Mouse (Mus musculus): ENCODE data around the gene Snap23. TPM values are rescaled to one million over a fixed set of nuclear protein-coding genes. Genes with fewer than 3 reads are reported as not detected.
"Not testable (repeated sequence)": the region's sequence is repeated elsewhere in the genome, so short reads cannot be mapped to it uniquely, and the experiment has no call there.

Gene Snap23
- polyA plus RNA-seq, 1 experiment from 2014 or later: 52.2 TPM

DNA sequence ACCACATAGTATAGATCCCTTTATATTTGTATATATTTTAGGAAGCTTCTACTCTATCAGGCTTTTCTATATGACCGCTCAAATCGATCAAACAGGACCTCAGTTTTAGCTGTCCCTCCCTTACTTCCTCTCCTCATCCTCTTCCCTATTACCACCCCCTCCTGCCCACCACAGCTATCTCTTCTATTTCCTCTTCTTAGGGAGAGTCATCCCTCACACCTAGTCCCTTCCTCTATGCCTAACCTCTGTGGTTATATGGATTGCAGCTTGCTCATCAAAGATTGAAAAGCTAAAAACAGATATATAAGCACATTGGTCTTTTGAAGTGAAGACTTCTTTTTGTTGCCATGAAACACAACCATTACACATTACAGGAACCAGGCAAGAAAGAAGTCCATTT is 22.7 kb upstream of the Snap23 start:
- H3K4me2 ChIP-seq (ENCODE audit: low read length): no peak overlapping the region
- no peak overlapping the region for H3K27ac ChIP-seq (replicated peaks in 1 of 2; ENCODE audit: control insufficient read depth in 1 of 2, insufficient read depth in 1 of 2, low read depth in 2 of 2, low read length in 2 of 2)
- no peak overlapping the region for H3K4me3 ChIP-seq (ENCODE audit: control insufficient read depth in 1 of 2, insufficient read depth in 1 of 2, low read depth in 1 of 2, low read length in 2 of 2)
- no peaks in the 10 kb centered on the region for H3K27me3 ChIP-seq (ENCODE audit: control insufficient read depth, insufficient read depth, low read length)
- WGBS: 91% methylated on average over 2 of the region's 2 CpGs
- ATAC-seq (ENCODE audit: insufficient number of reproducible peaks, insufficient read depth, low FRiP score, low read depth): no peak
- no peak overlapping the region for H3K9ac ChIP-seq (ENCODE audit: low read length)
- H3K4me1 ChIP-seq (ENCODE audit: control insufficient read depth in 2 of 2, insufficient read depth in 2 of 2, low read length in 2 of 2): peaks cover 2 to 10% of the 10 kb centered on the region in 2 experiments; a peak in 3 of 4 replicates
- peaks cover 44% of the 10 kb centered on the region for H3K36me3 ChIP-seq (ENCODE audit: control insufficient read depth, insufficient read depth, low read length)
- H3K9me3 ChIP-seq (ENCODE audit: control insufficient read depth, low read length): no peaks in the 10 kb centered on the region

DNA sequence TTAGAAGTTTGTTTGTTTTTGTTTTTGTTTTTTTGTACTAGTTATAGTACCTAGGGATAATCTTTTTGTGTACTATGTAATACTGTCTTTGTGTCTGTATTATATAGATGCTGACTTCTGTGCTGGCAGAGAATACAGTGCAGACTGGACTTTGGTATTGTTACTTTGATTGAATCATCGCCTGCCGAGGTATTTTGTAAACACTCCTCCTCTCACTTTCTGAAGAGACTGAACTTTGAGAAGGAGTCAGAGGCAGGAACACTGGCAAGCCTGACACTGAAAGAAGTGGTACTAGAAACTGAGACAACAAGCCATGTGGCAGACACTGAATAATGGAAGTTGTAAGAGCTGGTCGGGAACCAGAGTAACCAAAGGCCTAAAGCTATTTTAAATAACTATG is 10.6 kb upstream of the Snap23 start:
- peaks cover 44% of the 10 kb centered on the region for H3K36me3 ChIP-seq (ENCODE audit: control insufficient read depth, insufficient read depth, low read length)
- no peak for ATAC-seq (ENCODE audit: insufficient number of reproducible peaks, insufficient read depth, low FRiP score, low read depth)
- WGBS: 72% methylated on average over 3 of the region's 3 CpGs

DNA sequence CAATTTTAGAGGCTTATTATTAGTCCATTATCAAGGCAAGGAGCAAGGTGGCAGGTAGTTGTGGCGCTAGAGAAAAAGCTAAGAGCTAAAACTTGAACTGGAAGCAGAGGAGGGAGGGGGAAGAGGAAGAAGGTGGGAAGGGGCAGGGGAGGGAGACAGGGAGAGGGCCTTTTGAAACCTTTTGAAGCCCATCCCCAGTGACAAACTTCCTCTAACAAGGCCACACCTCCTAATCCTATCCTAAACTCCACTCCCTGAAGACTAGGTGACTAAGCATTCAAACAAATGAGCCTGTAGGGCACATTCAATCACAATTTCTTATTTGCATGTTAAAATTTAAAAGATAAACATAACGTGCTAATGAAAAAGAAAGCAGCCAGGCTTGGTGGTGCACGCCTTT is 8.7 kb upstream of the Snap23 start:
- H3K4me3 ChIP-seq (ENCODE audit: control insufficient read depth in 1 of 2, insufficient read depth in 1 of 2, low read depth in 1 of 2, low read length in 2 of 2): no peak overlapping the region
- ATAC-seq (ENCODE audit: insufficient number of reproducible peaks, insufficient read depth, low FRiP score, low read depth): no peak
- 82% methylated on average over 3 of the region's 3 CpGs for WGBS
- no peaks in the 10 kb centered on the region for H3K27me3 ChIP-seq (ENCODE audit: control insufficient read depth, insufficient read depth, low read length)
- no peak overlapping the region for H3K9ac ChIP-seq (ENCODE audit: low read length)
- H3K4me2 ChIP-seq (ENCODE audit: low read length): no peak overlapping the region
- H3K36me3 ChIP-seq (ENCODE audit: control insufficient read depth, insufficient read depth, low read length): peaks cover 28% of the 10 kb centered on the region
- no peak overlapping the region for H3K27ac ChIP-seq (replicated peaks in 1 of 2; ENCODE audit: control insufficient read depth in 1 of 2, insufficient read depth in 1 of 2, low read depth in 2 of 2, low read length in 2 of 2)
- H3K4me1 ChIP-seq (ENCODE audit: control insufficient read depth in 2 of 2, insufficient read depth in 2 of 2, low read length in 2 of 2): 0 out of 4 replicates have a peak, but pooled peaks cover 0 to 5% of the 10 kb centered on the region in 2 experiments
- no peaks in the 10 kb centered on the region for H3K9me3 ChIP-seq (ENCODE audit: control insufficient read depth, low read length)

More for the DNA sequence above, 10.6 kb upstream of the Snap23 start:
- H3K9me3 ChIP-seq (ENCODE audit: control insufficient read depth, low read length): no peaks in the 10 kb centered on the region
- no peak overlapping the region for H3K4me3 ChIP-seq (ENCODE audit: control insufficient read depth in 1 of 2, insufficient read depth in 1 of 2, low read depth in 1 of 2, low read length in 2 of 2)
- no peaks in the 10 kb centered on the region for H3K27me3 ChIP-seq (ENCODE audit: control insufficient read depth, insufficient read depth, low read length)
- H3K4me2 ChIP-seq (ENCODE audit: low read length): no peak overlapping the region
- no peaks in the 10 kb centered on the region for H3K4me1 ChIP-seq (ENCODE audit: control insufficient read depth in 2 of 2, insufficient read depth in 2 of 2, low read length in 2 of 2)
- no peak overlapping the region for H3K9ac ChIP-seq (ENCODE audit: low read length)
- no peak overlapping the region for H3K27ac ChIP-seq (replicated peaks in 1 of 2; ENCODE audit: control insufficient read depth in 1 of 2, insufficient read depth in 1 of 2, low read depth in 2 of 2, low read length in 2 of 2)

DNA sequence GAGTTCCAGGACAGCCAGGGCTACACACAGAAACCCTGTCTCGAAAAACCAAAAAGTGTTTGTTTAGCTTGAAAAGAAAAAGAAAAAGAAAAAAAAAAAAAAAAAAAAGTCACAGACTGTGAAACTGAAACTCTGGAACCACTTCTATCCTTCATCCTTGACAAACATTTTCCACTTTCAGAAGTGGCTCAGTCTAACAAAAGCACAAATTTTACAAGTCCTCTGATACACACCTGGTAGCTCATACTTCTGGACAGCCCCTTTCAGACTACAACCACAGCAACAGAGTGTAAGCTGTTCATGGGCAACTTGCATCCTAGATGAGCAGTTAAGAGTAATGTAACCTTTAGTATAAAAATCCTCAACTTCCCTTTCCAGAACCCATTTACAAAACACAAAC is 5.9 kb upstream of the Snap23 start:
- H3K27me3 ChIP-seq (ENCODE audit: control insufficient read depth, insufficient read depth, low read length): no peaks in the 10 kb centered on the region
- H3K4me1 ChIP-seq (ENCODE audit: control insufficient read depth in 2 of 2, insufficient read depth in 2 of 2, low read length in 2 of 2): 0 out of 4 replicates have a peak, but pooled peaks cover 0 to 5% of the 10 kb centered on the region in 2 experiments
- WGBS: 100% methylated on average over 1 of the region's 1 CpGs
- no peak overlapping the region for H3K4me2 ChIP-seq (ENCODE audit: low read length)
- no peaks in the 10 kb centered on the region for H3K9me3 ChIP-seq (ENCODE audit: control insufficient read depth, low read length)
- no peak for ATAC-seq (ENCODE audit: insufficient number of reproducible peaks, insufficient read depth, low FRiP score, low read depth)
- 0 out of 2 replicates have a peak, but pooled peaks cover 13% of the 10 kb centered on the region for H3K36me3 ChIP-seq (ENCODE audit: control insufficient read depth, insufficient read depth, low read length)
- no peak overlapping the region for H3K9ac ChIP-seq (ENCODE audit: low read length)
- H3K27ac ChIP-seq (replicated peaks in 1 of 2; ENCODE audit: control insufficient read depth in 1 of 2, insufficient read depth in 1 of 2, low read depth in 2 of 2, low read length in 2 of 2): no peak overlapping the region
- no peak overlapping the region for H3K4me3 ChIP-seq (ENCODE audit: control insufficient read depth in 1 of 2, insufficient read depth in 1 of 2, low read depth in 1 of 2, low read length in 2 of 2)

DNA sequence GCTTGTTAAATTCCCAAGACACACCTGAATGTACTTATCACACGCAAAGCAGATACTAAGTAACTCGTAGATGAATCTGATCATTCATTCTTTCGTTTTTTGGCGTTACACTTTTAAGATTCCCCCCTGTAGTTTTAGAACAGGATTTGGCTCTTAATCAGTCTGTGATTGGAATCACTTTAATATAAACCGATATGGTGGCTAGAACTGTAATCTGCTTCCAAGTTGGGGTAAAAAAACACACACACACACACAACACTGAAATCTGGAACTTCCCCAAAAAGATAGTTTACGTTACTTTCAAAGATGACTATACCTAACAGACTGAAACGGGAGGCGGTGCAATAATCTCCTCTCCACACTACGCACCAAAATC is 4.6 kb upstream of the Snap23 start:
- H3K9ac ChIP-seq (ENCODE audit: low read length): peak overlapping the region; percentile 94
- 0 out of 2 replicates have a peak, but pooled peaks cover 7% of the 10 kb centered on the region for H3K36me3 ChIP-seq (ENCODE audit: control insufficient read depth, insufficient read depth, low read length)
- 14% methylated on average over 9 of the region's 9 CpGs for WGBS
- peak overlapping the region; percentile 62 for H3K4me2 ChIP-seq (ENCODE audit: low read length)
- no peak for ATAC-seq (ENCODE audit: insufficient number of reproducible peaks, insufficient read depth, low FRiP score, low read depth)
- H3K9me3 ChIP-seq (ENCODE audit: control insufficient read depth, low read length): no peaks in the 10 kb centered on the region
- H3K27me3 ChIP-seq (ENCODE audit: control insufficient read depth, insufficient read depth, low read length): no peaks in the 10 kb centered on the region
- H3K27ac ChIP-seq (replicated peaks in 1 of 2; ENCODE audit: control insufficient read depth in 1 of 2, insufficient read depth in 1 of 2, low read depth in 2 of 2, low read length in 2 of 2): peak overlapping the region; percentile 50 to 89
- peaks cover 0 to 5% of the 10 kb centered on the region in 2 experiments; a peak in 1 of 4 replicates for H3K4me1 ChIP-seq (ENCODE audit: control insufficient read depth in 2 of 2, insufficient read depth in 2 of 2, low read length in 2 of 2)
- peak overlapping the region; percentile 70 to 83 for H3K4me3 ChIP-seq (ENCODE audit: control insufficient read depth in 1 of 2, insufficient read depth in 1 of 2, low read depth in 1 of 2, low read length in 2 of 2)

DNA sequence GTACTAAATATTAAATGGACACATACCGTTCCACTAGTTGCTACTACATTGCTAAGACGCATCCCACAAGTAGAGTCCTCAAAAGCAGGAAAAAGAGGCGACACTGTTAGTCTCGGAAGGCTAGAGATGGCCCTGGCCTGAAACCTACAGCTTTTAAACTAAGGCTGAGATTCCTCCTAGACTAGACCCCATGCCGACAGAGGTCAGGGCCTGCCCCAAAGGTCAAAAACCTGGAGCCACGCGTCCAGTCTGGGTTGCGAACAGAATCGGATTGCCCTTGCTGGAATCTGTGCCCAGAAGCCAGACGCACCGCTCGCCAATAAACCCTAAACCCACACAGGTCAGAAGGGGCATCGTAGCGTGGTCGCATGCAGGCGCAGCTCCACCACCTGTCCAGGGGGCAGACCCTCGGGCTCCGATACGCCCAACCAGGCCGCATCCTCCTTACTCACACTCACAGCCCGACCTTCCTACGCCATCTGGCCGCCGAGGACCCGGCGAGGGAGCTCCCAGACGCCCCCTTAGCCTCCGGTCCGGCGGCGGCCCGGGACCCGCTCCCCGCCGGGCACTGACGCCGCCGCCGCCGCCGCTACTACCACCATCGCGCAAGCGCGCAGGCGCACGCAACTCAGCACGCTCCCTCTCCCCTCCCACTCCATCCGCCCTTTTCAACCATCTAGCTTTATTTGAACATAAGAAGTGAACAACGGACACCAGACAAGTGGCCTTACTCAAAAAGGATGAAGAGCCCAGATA is 4.1 kb upstream of the Snap23 start, which contains the start of gene Zfp106:
Zfp106 (minus strand) TSS at position 609 of the 756 bp plus-strand sequence.
- WGBS: under 1% methylated on average over 50 of the region's 50 CpGs
- peak; percentile 77 for ATAC-seq (ENCODE audit: insufficient number of reproducible peaks, insufficient read depth, low FRiP score, low read depth)
- Histone ChIP-seq H3K4me3 (ENCODE audit: control insufficient read depth in 1 of 2, insufficient read depth in 1 of 2, low read depth in 1 of 2, low read length in 2 of 2) (peak within 1 kb of the TSS; percentile 70 to 83), H3K36me3 (ENCODE audit: control insufficient read depth, insufficient read depth, low read length) (0 out of 2 replicates have a peak, but pooled peaks cover 7% of the 10 kb centered on the region), H3K27ac (replicated peaks in 1 of 2; ENCODE audit: control insufficient read depth in 1 of 2, insufficient read depth in 1 of 2, low read depth in 2 of 2, low read length in 2 of 2) (peak within 1 kb of the TSS; percentile 50 to 89), H3K9me3 (ENCODE audit: control insufficient read depth, low read length) (no peaks in the 10 kb centered on the region), H3K4me1 (ENCODE audit: control insufficient read depth in 2 of 2, insufficient read depth in 2 of 2, low read length in 2 of 2) (peaks cover 0 to 6% of the 10 kb centered on the region in 2 experiments; a peak in 1 of 4 replicates), H3K27me3 (ENCODE audit: control insufficient read depth, insufficient read depth, low read length) (no peaks in the 10 kb centered on the region), H3K4me2 (ENCODE audit: low read length) (peak within 1 kb of the TSS; percentile 62), H3K9ac (ENCODE audit: low read length) (peak within 1 kb of the TSS; percentile 94)

DNA sequence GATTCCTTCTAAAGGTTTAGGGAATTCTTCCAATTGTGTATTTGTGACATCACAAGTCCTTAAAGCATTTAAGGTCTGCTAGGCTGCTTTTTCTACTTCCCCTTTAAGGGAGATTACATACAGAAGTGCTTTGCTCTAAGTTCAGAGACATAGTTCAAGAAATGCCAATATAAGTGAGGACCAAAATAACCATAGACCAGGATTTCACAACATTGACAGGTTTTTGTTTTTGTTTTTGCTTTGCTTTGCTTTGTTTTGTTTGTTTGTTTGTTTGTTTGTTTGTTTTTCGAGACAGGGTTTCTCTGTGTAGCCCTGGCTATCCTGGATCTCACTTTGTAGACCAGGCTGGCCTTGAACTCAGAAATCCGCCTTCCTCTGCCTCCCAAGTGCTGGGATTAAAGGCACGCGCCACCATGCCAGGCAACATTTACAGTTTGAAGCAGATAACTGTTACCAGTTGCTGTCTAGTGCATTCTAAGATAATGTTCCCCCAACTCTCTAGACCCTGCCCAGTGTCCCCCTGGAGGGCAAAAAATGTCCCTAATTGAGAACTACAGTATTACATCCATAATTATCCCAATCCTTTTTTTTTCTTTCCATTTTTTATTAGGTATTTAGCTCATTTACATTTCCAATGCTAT is 2.8 kb upstream of the Snap23 start:
- H3K27ac ChIP-seq (replicated peaks in 1 of 2; ENCODE audit: control insufficient read depth in 1 of 2, insufficient read depth in 1 of 2, low read depth in 2 of 2, low read length in 2 of 2); ATAC-seq (ENCODE audit: insufficient number of reproducible peaks, insufficient read depth, low FRiP score, low read depth); H3K9ac ChIP-seq (ENCODE audit: low read length); H3K27me3 ChIP-seq (ENCODE audit: control insufficient read depth, insufficient read depth, low read length); H3K36me3 ChIP-seq (ENCODE audit: control insufficient read depth, insufficient read depth, low read length); H3K9me3 ChIP-seq (ENCODE audit: control insufficient read depth, low read length); H3K4me3 ChIP-seq (ENCODE audit: control insufficient read depth in 1 of 2, insufficient read depth in 1 of 2, low read depth in 1 of 2, low read length in 2 of 2); H3K4me2 ChIP-seq (ENCODE audit: low read length): not testable (repeated sequence)
- WGBS: 91% methylated on average over 4 of the region's 4 CpGs
- H3K4me1 ChIP-seq (ENCODE audit: control insufficient read depth in 2 of 2, insufficient read depth in 2 of 2, low read length in 2 of 2): peaks cover 0 to 13% of the 10 kb centered on the region in 2 experiments; a peak in 2 of 4 replicates
